Mouse (Mus musculus) forebrain, embryonic 16.5 days (tissue): Measurements from ENCODE around the gene Nap1l1. TPM values are rescaled to one million over a fixed set of nuclear protein-coding genes. Genes with fewer than 3 reads are reported as not detected.

Source experiments
- ATAC-seq: fragments of 200-750 bp; cut with Nextera tagmentation; 2 replicates; pipeline ENCODE4 v1.8.0; 2017; ENCODE audit warnings: mild to moderate bottlenecking, moderate library complexity
- H3K27ac ChIP-seq: fragments of 300-500 bp; sonication (generic); 2 replicates; pipeline ENCODE4 v1.5.1; 2014; ENCODE audit warnings: low read length, control low read depth
- H3K27me3 ChIP-seq: fragments of 300-500 bp; sonication (generic); replicated peaks from 2 replicates; pipeline ENCODE4 v1.6.1; 2014; ENCODE audit warnings: low read length; ENCODE audit not compliant: control insufficient read depth, insufficient read depth
- H3K36me3 ChIP-seq: fragments of 300-500 bp; sonication (generic); 2 replicates; pipeline ENCODE4 v1.6.1; 2014; ENCODE audit not compliant: control insufficient read depth, insufficient read depth
- H3K4me1 ChIP-seq: fragments of 300-500 bp; sonication (generic); replicated peaks from 2 replicates; pipeline ENCODE4 v1.6.1; 2014; ENCODE audit warnings: low read length; ENCODE audit not compliant: control insufficient read depth, insufficient read depth
- H3K4me2 ChIP-seq: fragments of 300-500 bp; sonication (generic); 2 replicates; pipeline ENCODE4 v1.6.1; 2014; ENCODE audit warnings: mild to moderate bottlenecking, low read length, control low read depth
- H3K4me3 ChIP-seq: fragments of 300-500 bp; sonication (generic); replicated peaks from 2 replicates; pipeline ENCODE4 v1.5.1; 2014; ENCODE audit warnings: mild to moderate bottlenecking, low read length, control low read depth
- H3K9ac ChIP-seq: fragments of 300-500 bp; sonication (generic); replicated peaks from 2 replicates; pipeline ENCODE4 v1.6.1; 2014; ENCODE audit warnings: low read depth, low read length, control low read depth
- H3K9me3 ChIP-seq: fragments of 300-500 bp; sonication (generic); 2 replicates; pipeline ENCODE4 v1.6.1; 2016; ENCODE audit warnings: low read length; ENCODE audit not compliant: control insufficient read depth
- WGBS: fragments of 180-500 bp; shearing (Covaris S2); extraction: QIAGEN DNeasy Blood & Tissue Kit; methylation state at CpG from one replicate; pipeline ENCODE4 v1.1.7; 2014; 5-methylcytosine and 5-hydroxymethylcytosine counted together
- polyA plus RNA-seq: library from polyadenylated mRNA; unstranded; fragments of >200 nt; fragmentation: Nextera tagmentation; extraction: Ambion mirVana; gene quantifications from 2 replicates; pipeline ENCODE4 v1.2.1, GENCODE M21; 2015

Nap1l1 gene
- polyA plus RNA-seq, 1 experiment from 2014 or later = 199 TPM

GRCm38 (mm10) chr10:111516804-111517436 is 43.9 kb downstream of the Nap1l1 start:
- H3K9ac ChIP-seq = no peak overlapping the region
- peaks cover 19% of the 10 kb centered on the region for H3K4me1 ChIP-seq
- no peaks in the 10 kb centered on the region for H3K9me3 ChIP-seq
- ATAC-seq = no peak
- H3K27me3 ChIP-seq = no peaks in the 10 kb centered on the region
- no peak overlapping the region for H3K4me3 ChIP-seq
- no peak overlapping the region for H3K27ac ChIP-seq
- no peaks in the 10 kb centered on the region for H3K36me3 ChIP-seq
- 88% methylated on average over 8 of the region's 8 CpGs for WGBS
- no peak overlapping the region for H3K4me2 ChIP-seq

DNA sequence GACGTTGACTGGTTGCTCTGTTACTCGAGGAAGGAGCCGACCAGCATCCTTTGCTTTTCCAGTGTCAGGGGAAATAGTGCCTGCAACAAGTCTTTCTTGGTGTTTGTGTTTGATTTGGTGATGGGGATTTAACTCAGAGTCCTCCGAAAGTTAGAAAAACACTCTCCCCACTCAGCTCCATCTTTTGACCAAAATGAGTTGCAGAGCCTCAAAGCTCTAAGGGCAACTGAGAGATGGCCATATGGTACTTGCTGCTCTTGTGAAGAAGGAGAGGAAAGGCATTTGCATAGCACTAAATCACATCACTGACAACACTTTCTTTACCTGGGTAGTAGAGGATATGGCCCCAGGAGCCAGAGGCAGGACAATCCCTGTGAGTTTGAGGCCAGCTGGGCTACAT is 45.3 kb downstream of the Nap1l1 start:
- no peaks in the 10 kb centered on the region for H3K9me3 ChIP-seq
- ATAC-seq = no peak
- WGBS = 93% methylated on average over 4 of the region's 4 CpGs
- H3K9ac ChIP-seq = no peak overlapping the region
- H3K27ac ChIP-seq = no peak overlapping the region
- H3K36me3 ChIP-seq = no peaks in the 10 kb centered on the region
- no peak overlapping the region for H3K4me3 ChIP-seq
- no peak overlapping the region for H3K4me2 ChIP-seq
- no peaks in the 10 kb centered on the region for H3K27me3 ChIP-seq
- H3K4me1 ChIP-seq = peaks cover 19% of the 10 kb centered on the region

DNA sequence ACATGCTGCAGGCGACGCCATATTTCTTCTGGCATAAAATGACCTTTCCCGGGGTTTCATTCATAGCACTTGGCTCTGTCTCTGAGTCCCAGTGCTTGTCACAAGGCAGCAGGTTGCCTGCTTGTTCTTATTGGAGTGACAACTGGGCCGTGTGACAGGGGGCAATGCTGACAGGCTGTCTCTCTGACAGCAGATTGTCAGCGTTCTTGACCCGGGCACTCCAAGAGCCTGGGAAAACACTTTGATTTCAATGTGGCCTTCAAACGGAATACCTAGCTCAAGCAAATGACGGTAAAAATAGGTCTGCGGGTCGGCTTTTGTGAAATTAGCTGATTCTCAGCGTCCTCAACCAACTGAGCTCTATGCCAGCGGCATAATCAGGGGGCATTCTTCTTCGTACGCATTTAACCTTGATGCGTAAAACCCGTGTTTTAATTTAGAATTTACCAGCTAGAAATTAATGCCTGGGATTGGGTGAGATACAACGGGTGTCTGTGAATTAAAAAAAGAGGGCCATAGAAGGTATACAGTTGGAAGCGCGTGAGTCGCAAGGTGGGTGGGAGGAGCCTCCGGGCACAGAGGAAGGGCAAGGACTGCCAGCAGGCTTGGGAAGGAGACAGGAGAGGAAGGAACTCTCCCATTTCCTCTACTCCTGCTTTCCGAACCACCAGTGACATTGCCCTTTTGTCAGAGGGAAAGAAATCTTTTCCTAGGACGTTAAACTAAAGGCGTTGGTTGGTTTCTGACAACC is 46.8 kb downstream of the Nap1l1 start:
- Histone ChIP-seq H3K4me1 (peaks cover 23% of the 10 kb centered on the region), H3K36me3 (no peaks in the 10 kb centered on the region), H3K9ac (no peak overlapping the region), H3K4me3 (peak overlapping the region; percentile 26), H3K4me2 (peak overlapping the region; percentile 39), H3K9me3 (no peaks in the 10 kb centered on the region), H3K27me3 (no peaks in the 10 kb centered on the region; the same call in 1 of the 2 replicates), H3K27ac (0 out of 2 replicates have a peak overlapping the region, but pooled peaks have one; percentile 17)
- ATAC-seq = peak; percentile 73
- 27% methylated on average over 24 of the region's 24 CpGs for WGBS

DNA sequence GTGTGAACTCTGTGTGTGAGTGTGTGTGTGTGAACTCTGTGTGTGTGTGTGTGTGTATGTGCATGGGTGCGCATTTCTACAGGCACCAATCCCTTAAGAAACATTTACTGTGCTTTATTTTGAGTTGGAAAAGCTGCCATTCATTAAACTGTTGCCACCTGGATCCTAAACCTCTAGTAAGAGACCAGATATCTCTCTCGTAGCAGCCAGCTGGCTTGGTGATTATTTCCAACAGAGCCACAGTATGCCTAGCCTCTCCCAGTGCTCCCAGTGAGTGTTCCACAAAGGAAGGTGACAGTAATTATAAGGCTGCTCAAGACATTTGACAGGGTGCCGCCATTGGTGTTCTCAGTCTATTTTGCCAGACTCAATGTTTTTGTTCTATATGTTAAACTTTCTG is 47.6 kb downstream of the Nap1l1 start:
- 37% methylated on average over 3 of the region's 3 CpGs for WGBS
- H3K4me2 ChIP-seq = no peak overlapping the region
- H3K27ac ChIP-seq = 0 out of 2 replicates have a peak overlapping the region, but pooled peaks have one; percentile 34
- H3K36me3 ChIP-seq = no peaks in the 10 kb centered on the region
- H3K4me3 ChIP-seq = no peak overlapping the region
- peaks cover 23% of the 10 kb centered on the region for H3K4me1 ChIP-seq
- H3K9ac ChIP-seq = no peak overlapping the region
- H3K9me3 ChIP-seq = no peaks in the 10 kb centered on the region
- no peaks in the 10 kb centered on the region; the same call in 1 of the 2 replicates for H3K27me3 ChIP-seq
- peak; percentile 61 for ATAC-seq

GRCm38 (mm10) chr10:111521636-111522035 is 48.6 kb downstream of the Nap1l1 start:
- H3K36me3 ChIP-seq = no peaks in the 10 kb centered on the region
- ATAC-seq = no peak
- no peak overlapping the region for H3K4me3 ChIP-seq
- H3K4me1 ChIP-seq = peaks cover 23% of the 10 kb centered on the region
- H3K9me3 ChIP-seq = no peaks in the 10 kb centered on the region
- H3K4me2 ChIP-seq = no peak overlapping the region
- no peak overlapping the region for H3K27ac ChIP-seq
- H3K27me3 ChIP-seq = no peaks in the 10 kb centered on the region; the same call in 1 of the 2 replicates
- no peak overlapping the region for H3K9ac ChIP-seq
- WGBS = 73% methylated on average over 4 of the region's 4 CpGs

DNA sequence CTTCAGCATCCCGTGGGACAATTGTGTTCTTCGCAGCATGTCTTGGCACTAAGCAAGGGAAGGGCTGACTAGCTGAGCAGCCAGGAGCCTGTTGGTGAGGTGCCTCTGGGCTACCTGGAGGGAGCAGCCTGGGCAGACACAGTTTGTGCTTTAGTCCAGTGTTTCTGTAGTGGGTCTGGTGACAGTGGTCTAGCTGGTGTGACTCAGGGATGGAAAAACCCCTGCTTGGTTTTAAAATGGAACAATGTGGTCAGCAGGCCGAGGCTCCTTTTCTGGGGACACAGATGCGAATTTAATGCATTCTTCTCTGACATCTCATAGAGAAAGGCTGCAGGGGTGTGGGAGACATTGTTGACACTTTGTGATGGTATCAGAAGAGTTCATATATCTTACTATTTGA is 49.2 kb downstream of the Nap1l1 start:
- H3K9me3 ChIP-seq = no peaks in the 10 kb centered on the region
- no peak for ATAC-seq
- WGBS = 80% methylated on average over 4 of the region's 4 CpGs
- no peak overlapping the region for H3K4me2 ChIP-seq
- H3K27me3 ChIP-seq = no peaks in the 10 kb centered on the region; the same call in 1 of the 2 replicates
- no peak overlapping the region for H3K9ac ChIP-seq
- no peaks in the 10 kb centered on the region for H3K36me3 ChIP-seq
- H3K4me3 ChIP-seq = no peak overlapping the region
- peaks cover 23% of the 10 kb centered on the region for H3K4me1 ChIP-seq
- no peak overlapping the region for H3K27ac ChIP-seq

DNA sequence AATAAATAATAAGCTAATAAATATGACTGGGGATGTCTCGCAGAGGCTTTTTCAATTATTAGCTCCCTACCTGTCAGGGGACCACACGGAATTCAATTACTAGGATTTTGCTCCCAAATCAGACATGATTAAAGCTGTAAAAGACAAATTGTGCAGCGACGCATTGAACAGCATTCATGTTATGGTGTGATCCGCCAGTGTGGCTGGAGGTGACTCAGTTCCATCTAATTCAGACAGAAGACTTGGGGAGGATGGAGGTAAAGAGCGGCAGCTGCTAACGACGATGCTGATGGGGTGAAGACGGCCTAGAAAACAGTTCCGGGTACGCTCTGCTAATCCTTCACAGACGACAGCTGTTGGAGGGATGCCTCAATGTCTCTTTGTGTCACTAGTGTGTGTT is 50.9 kb downstream of the Nap1l1 start:
- Histone ChIP-seq H3K27me3 (no peaks in the 10 kb centered on the region; the same call in 1 of the 2 replicates), H3K27ac (no peak overlapping the region), H3K9me3 (no peaks in the 10 kb centered on the region), H3K4me1 (peaks cover 23% of the 10 kb centered on the region), H3K4me3 (no peak overlapping the region), H3K4me2 (no peak overlapping the region), H3K9ac (no peak overlapping the region), H3K36me3 (no peaks in the 10 kb centered on the region)
- no peak for ATAC-seq
- WGBS = 34% methylated on average over 12 of the region's 12 CpGs

- H3K9me3 ChIP-seq = no peaks in the 10 kb centered on the region
- no peak overlapping the region for H3K9ac ChIP-seq
- H3K27ac ChIP-seq = no peak overlapping the region
- peak; percentile 59; the same call in 1 of the 2 replicates for ATAC-seq
- 67% methylated on average over 5 of the region's 5 CpGs for WGBS
- H3K36me3 ChIP-seq = no peaks in the 10 kb centered on the region
- H3K4me1 ChIP-seq = 0 out of 2 replicates have a peak, but pooled peaks cover 3% of the 10 kb centered on the region
- no peak overlapping the region for H3K4me3 ChIP-seq
- no peaks in the 10 kb centered on the region; the same call in 1 of the 2 replicates for H3K27me3 ChIP-seq
- no peak overlapping the region for H3K4me2 ChIP-seq
Observed at GRCm38 (mm10) chr10:111527057-111527456, 54.0 kb downstream of the Nap1l1 start.

- no peaks in the 10 kb centered on the region; the same call in 1 of the 2 replicates for H3K27me3 ChIP-seq
- H3K9me3 ChIP-seq = no peaks in the 10 kb centered on the region
- no peak overlapping the region for H3K27ac ChIP-seq
- no peak overlapping the region for H3K4me3 ChIP-seq
- no peak for ATAC-seq
- H3K9ac ChIP-seq = no peak overlapping the region
- 93% methylated on average over 7 of the region's 7 CpGs for WGBS
- H3K4me1 ChIP-seq = 0 out of 2 replicates have a peak, but pooled peaks cover 3% of the 10 kb centered on the region
- no peaks in the 10 kb centered on the region for H3K36me3 ChIP-seq
- no peak overlapping the region for H3K4me2 ChIP-seq
Observed at GRCm38 (mm10) chr10:111527613-111528012, 54.6 kb downstream of the Nap1l1 start.
